Mouse (Mus musculus): Measurements from ENCODE around the gene Slc25a3.

Slc25a3 gene

GRCm38 (mm10) chr10:91142654-91143191 is 18.9 kb upstream of the Slc25a3 start:
- peak; percentile 58 for DNase-seq (ENCODE audit: low read depth, low spot score)

DNA sequence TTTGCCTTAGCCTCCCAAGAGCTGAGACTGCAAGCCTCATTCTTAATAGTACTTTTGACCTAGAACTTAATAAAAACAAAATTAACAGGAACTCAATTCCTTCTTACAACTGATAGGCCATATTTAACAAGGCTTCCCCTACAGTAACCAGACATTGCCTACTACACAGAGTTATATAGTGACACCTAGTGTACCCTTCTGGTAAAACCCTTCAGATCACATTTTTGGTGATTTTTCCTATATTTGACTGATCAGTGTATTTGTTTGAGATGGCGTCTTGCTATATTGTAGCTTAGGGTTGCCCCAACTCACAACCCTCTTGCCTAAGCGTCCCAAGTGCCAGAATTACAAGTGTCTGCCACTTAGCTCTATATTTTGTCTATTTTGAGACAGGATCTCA is 17.7 kb upstream of the Slc25a3 start:
- DNase-seq (ENCODE audit: low read depth, low spot score), result peak; percentile 60

GRCm38 (mm10) chr10:91139148-91139766 is 15.4 kb upstream of the Slc25a3 start:
- no peak for DNase-seq (ENCODE audit: low read depth, low spot score)

DNA sequence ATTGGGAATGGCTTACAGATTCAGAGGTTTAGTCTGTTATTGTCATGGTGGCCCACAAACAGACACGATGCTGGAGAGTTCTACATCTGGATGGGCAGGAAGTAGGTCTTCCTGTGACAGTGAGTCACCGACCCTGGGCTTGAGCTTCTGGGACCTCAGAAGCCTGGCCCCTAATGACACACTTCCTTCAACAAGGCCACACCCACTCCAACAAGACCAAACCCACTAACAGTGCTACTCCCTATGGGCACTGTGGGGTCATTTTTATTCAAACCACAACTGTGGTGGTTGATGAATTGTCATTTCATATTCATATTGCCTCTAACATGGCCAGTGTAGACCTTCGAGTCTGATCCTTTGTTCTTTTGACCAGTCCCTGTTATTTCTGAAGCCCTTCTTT is 14.5 kb upstream of the Slc25a3 start:
- DNase-seq (ENCODE audit: low read depth, low spot score), result peak; percentile 60

DNA sequence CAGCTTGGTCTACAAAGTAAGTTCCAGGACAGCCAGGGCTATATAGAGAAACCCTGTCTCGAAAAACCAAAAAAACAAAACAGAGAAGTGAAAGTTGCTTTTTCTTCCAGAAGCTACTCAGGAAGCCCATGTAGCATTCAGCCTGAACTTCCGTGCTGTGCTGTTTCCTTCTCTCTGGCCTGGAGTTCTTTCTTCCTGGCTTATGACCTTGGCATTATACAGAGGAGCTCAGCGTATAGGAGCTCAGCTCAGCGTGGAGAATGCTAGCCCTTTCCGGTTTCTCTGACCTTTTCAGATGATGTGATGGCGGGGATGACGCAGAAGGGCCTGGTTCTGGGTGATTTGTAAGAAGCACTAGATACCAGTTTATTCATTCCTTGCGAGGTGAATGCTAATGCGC is 13.5 kb upstream of the Slc25a3 start:
- DNase-seq (ENCODE audit: low read depth, low spot score), result peak; percentile 49

DNA sequence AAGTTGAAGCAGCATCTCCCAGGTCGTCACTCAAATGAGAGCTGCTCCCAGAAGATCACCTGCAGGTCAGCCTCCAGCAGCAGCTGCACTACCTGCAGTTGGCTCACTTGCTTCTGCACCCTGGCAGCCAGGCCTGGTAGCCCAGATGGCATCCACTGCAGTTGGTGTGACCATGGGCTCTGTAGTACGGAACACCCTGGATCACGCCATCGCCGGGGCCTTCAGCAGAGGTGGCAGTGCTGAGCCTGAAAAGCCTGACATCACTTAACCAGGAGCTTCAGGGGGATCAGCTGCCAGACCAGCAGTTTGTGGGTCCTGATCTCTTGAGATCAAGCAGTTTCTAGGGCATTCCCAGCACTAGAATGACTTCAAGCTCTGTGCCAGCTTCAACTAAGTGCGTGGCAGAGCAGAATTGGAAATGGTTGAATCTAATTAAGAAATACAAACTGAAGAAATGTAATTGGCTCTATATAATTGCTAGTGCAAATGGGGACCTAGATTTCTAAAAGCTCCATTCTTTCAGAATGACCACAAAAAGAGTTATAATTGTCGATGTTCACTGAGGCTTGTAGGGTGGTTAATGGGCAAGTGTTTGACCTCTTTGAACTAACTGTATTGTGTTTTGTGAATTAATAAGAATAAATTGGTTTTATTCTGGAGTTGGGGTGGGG is 11.6 kb upstream of the Slc25a3 start:
- no peak for DNase-seq (ENCODE audit: low read depth, low spot score)

DNA sequence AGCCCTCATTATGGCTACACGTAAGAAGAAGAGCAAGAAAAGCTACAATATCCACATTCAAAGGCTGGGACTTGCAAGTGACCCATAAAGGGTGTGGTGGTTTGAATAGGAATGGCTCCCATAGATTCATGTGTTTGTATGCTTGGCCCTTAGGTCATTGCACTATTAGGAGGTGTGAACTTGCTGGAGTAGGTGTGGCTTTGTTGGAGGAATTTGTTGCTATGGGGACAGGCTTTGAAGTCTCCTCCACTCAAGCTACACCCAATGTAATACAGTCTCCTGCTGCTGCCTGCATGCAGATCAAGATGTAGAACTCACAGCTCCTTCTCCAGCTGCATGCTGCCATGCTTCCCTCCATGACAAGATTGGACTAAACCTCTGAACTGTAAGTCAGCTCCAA is 7.7 kb upstream of the Slc25a3 start:
- peak; percentile 70 for DNase-seq (ENCODE audit: low read depth, low spot score)

GRCm38 (mm10) chr10:91130792-91131191 is 6.9 kb upstream of the Slc25a3 start:
- peak; percentile 56 for DNase-seq (ENCODE audit: low read depth, low spot score)

DNA sequence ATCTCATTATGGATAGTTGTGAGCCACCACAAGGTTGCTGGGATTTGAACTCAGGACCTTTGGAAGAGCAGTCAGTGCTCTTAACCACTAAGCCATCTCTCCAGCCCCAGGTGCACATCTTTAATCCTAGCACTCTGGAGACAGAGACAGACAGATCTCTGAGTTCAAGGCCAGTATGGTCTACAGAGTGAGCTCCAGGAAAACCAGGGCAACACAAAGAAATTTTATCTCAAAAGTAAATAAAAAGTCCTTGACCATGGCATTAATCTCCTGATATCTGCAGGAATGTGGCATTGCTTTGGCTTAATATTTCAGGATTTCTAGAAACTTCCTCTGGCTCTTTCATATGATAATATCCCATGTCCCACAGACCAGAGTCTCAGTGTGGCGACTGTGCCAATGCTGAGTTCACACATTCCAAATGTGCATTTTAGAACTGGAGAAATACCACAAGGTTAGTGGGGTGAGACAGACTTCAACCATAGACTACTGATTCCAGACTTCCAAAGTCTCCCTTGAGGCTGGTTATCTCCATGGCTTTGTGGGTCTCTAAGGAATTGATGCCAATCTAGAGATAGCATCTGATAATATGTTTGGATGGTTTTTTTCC is 4.8 kb upstream of the Slc25a3 start:
- DNase-seq (ENCODE audit: low read depth, low spot score), result no peak

DNA sequence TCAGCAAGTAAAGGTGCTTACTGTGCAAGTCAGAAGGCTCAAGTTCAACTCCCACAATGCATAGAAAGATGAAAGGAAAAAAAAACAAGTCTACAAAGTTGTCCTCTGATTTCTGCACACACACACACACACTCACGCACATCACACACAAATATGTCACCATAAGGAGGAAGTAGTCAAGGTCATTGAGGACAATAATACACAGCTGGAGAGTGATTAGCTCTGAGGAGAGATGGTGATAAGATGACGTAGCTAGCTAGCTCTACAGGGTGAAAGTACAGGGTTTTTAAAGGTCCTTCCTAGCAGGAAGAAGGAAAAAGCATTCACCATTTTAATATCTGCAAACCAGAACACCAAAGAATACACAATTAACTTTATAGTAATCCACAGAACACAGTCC is 3.5 kb upstream of the Slc25a3 start:
- DNase-seq (ENCODE audit: low read depth, low spot score), result no peak

DNA sequence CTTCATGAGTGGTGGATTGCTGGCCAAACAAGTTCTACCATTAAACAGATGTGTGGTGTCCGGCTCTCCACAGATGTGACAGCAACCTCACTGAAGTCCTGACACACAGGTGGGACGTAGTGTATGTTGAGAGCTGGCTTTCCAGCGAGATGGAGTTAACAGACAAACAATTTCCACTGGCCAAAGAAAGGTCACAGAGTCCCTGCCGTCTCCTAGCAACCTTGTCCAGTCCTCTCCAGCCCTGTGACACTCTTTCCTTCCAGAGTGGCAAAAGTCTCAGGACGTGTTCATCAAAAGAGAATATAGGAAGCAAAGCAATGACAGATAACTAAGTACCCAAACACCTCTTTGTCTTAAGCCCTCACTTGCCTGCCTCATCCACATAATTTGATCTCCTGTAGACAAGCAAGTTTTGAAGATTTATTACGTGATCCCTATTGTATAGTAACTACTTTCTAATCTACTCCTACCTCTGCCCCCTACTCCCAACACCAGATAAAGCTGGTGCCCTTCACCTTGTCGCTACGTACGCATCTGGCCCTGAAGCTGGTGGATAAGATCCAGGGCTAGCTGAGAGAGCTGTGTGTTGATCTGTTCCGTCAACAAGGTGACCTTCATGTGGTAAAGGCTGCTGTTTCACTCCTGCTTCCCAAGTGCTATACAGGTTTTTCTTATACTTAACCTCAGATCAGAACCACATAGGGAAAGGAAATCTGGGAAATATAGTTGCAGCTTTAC is 2.9 kb upstream of the Slc25a3 start:
- no peak for DNase-seq (ENCODE audit: low read depth, low spot score)

DNA sequence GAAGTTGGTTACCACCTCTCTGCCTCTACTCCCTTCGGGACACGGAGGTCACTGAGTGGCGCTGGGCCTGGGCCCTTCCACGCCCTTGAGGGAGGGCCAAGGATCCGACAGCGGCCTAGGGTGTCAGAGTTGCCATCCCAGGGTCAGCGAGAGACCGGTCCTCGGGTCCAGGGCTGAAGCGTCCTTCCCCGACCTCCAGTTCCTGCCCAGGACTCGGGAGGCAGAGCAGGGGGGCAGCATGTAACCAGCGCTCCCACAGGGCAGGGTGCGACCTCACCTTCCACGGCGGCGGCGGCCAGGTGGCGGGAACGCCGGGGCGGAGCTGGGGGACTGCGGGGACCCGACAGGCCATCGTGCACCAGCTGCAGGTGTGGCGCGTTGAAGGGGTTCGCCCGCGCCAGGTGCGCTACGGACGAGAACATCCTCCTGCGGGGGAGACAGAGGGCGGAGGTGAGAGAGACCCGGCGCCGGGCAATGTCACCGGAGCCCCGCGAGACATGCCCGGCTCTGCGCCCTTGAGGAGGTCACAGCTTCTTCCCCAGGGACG is 505 bp downstream of the Slc25a3 start:
- DNase-seq (ENCODE audit: low read depth, low spot score), result peak; percentile 30

GRCm38 (mm10) chr10:91122646-91123045 is 1.2 kb downstream of the Slc25a3 start:
- no peak for DNase-seq (ENCODE audit: low read depth, low spot score)

DNA sequence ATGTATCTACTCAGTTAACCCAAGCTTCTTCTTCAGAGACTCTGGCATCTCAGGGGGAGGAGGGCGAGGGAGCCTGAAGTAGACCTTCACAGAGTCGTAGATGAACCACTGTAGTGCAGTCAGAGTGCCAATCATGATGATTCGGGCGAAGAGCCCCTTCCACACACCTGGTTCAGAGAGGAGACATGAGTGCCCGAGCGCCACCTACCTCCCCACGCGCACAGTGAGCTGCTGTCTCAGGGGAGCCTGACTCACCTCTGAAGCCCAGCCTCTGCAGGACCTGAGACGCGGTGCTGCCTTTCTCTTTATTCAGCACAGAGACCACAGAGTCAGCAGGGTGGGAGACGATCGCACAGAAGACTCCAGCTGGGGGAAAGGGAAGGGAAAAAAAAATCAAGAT is 6.9 kb downstream of the Slc25a3 start:
- DNase-seq (ENCODE audit: low read depth, low spot score), result peak; percentile 61

GRCm38 (mm10) chr10:91109841-91110240 is 14.0 kb downstream of the Slc25a3 start:
- DNase-seq (ENCODE audit: low read depth, low spot score), result no peak

DNA sequence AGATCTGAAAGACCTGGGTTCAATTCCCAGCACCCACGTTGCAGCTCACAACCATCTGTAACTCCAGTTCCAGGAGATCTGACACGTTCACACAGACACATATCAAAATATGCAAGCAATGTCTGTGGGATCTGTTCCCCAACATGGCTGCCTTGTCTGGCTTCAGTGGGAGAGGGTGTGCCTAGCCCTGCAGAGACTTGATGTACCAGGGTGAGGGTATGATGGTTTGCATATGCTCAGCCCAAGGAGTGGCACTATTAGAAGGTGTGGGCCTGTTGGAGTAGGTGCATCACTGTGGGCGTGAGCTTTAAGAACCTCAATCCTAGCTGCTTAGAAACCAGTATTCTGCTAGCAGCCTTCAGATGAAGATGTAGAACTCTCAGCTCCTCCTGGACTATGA is 17.9 kb downstream of the Slc25a3 start:
- no peak for DNase-seq (ENCODE audit: low read depth, low spot score)

- DNase-seq (ENCODE audit: low read depth, low spot score), result peak; percentile 23
These were observed 20.9 kb downstream of the Slc25a3 start for GRCm38 (mm10) chr10:91102799-91103590.

- no peak for DNase-seq (ENCODE audit: low read depth, low spot score)
These were observed 21.9 kb downstream of the Slc25a3 start for GRCm38 (mm10) chr10:91101936-91102335.

GRCm38 (mm10) chr10:91100101-91100500 is 23.8 kb downstream of the Slc25a3 start:
- DNase-seq (ENCODE audit: low read depth, low spot score), result no peak

GRCm38 (mm10) chr10:91098056-91098455 is 25.8 kb downstream of the Slc25a3 start:
- DNase-seq (ENCODE audit: low read depth, low spot score), result no peak

Data from ES-CJ7 (cell line).